Mouse (Mus musculus): ENCODE results near the gene 1700016H13Rik.

The 1700016H13Rik gene

DNA sequence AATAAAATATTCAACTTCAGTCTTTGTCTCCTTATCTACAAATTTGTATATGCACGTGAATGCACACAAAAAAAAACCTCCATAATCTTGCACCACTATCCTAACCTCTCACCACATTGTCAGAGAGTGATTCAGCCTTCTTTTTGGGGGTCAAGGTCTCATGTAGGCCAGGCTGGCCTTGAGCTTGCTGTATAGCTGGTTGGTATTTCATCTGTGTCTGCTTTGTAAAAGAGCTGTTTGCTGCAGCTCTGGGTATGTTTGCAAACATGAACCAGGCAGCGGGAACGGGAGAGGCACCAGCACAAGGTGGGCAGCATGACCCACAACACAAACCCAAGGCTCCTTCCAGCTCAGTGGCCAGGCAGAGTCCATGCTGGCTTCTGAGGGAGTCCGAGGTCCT lies 17.8 kb upstream of the 1700016H13Rik start:
- DNase-seq (ENCODE audit: low read depth): no peak

DNA sequence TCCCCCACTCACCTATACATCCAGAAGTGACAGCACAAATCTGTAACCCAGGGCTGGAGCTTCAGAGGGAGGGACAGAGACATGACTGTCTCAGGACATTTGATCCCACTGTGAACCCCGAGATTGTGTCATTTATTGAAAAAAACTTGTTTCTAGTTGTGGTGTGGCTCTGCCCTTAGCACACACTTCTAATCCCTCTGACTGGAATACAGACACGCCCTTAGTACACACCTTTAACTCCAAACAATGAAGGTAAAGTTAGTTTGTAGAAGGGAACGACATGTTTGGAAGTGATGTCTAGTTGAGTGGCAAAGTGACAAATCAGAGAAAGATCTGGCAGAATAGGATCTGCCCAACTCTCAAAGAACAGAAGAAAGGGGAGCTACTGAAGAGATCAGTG lies 16.0 kb upstream of the 1700016H13Rik start:
- DNase-seq (ENCODE audit: low read depth): no peak

DNA sequence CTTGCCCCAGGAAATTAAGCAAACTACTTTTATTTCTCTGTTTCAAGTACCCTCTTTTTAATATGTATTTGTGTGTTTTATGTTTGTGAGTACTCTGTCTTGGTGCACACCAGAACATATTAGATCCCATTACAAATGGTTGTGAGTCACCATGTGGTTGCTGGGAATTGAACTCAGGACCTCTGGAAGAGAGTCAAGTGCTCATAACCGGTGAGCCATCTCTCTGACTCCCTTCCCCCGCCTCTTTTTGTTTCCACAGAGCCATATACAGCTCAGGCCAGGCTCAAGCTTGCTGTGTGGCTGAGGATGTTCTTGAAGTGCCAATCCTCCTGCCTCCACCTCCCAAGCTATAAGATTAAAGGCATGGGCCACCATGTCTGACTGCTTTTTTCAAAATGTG lies 10.1 kb upstream of the 1700016H13Rik start:
- DNase-seq (ENCODE audit: low read depth): no peak

DNA sequence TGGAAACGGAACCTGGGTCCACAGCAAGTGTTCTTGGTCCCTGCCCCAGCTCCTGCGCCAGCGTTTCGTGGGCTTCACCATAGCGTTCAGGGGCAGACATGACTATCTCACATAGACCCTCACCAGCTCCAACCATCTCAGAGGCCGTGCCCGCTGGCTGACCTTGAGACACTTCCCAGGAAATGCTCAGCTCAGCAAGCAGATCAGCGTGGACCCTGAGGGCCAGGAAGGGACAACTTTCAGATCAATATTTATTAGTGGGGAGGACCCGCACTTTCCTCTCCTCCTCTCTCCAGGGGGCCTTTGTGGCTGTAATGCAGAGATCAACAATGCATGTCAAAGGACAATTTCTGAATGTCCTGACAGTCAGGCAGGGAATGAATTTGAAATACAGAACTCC lies 9.1 kb upstream of the 1700016H13Rik start:
- DNase-seq (ENCODE audit: low read depth): no peak

DNA sequence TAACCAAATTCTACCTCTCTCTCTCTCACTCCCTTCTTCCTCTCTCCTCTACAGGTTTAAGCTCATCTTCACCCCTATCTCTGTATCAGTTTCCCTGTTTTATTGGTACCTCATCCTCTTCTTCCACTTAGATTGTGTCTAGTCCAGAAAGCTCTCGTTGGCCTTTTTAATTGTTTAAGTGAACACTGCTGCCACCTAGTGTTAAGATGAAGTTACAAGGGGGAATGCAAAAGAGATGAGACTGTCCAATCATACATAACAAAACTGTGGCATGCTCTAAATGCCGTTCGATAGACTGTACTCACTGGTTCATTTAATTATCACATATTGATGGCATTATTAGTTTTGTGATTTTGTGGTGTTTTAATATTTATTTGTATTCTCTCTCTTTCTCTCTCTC lies 3.8 kb upstream of the 1700016H13Rik start:
- DNase-seq (ENCODE audit: low read depth): peak; percentile 14

DNA sequence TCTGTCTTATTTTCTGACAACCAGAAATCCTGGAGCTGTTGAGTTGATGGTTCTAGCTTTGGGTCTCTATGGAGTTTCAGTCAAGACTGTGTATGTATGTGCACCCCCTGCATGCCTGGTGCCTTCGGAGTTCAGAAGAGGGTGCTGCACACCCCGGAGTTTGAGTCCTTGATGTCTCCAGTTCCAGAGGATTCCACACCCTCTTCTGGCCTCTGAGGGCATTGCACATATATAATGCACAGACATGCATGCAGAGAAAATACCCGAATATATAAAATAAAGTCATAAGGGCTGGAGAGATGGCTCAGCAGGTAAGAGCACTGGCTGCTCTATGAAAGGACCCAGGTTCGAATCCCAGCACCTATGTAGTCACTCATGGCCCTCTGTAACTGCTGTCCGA lies 3.1 kb upstream of the 1700016H13Rik start:
- DNase-seq (ENCODE audit: low read depth): no peak

DNA sequence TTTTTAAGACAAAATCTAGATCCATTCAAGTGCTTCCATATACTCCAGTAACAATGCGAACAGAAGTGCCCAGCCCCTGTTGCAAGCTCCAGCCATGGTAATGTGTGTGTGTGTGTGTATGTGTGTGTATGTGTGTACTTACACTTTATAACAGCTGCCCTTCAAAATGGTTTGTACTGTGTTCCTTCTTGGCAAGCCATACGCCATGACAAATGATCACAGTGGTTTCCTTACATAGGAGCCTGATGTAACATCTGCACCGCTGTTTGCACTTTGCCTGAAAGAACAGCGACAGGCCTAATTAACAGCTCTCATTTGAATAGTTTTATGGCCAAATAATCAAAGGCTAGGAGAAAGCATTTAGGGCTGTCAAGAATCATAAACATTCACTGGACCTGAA lies 1.0 kb downstream of the 1700016H13Rik start:
- DNase-seq (ENCODE audit: low read depth): no peak

DNA sequence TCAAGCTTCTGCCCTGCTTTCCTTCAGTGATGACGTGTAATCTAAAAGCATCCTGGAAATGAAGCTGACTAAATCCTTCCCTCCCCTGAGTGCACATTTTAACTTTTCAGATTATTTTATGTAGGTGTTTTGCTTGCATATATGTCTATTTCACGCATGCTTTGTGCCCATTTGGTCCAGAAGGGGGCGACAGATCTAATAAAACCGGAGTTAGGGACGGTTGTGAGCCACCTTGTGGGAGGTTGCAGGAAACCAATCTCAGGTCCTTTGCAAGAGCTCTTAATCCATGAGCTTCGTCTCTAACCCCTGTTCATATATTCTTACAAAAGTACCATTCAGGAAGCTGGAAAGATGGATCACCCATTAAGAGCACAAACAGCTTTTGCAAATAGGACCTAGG lies 1.6 kb downstream of the 1700016H13Rik start:
- peak; percentile 24 for DNase-seq (ENCODE audit: low read depth)

DNA sequence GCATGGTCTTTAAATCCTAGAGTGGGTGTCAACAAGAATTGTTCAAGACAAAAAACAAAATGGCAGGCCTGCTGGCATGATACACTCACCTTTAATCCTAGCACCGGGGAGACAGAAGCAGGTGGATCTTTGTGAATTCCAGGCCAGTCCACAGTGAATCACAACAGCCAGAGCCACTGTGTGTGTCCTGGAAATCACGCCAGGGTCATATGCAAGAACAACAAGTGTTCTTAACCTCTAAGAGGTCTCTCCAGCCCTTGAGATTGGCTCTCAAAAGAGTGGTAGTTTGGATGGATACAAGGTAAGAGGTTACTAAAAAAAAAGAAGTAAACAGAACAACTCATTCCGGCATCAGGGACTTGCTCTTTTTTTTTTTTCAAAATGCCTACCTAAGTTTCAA lies 8.5 kb downstream of the 1700016H13Rik start:
- DNase-seq (ENCODE audit: low read depth): no peak

DNA sequence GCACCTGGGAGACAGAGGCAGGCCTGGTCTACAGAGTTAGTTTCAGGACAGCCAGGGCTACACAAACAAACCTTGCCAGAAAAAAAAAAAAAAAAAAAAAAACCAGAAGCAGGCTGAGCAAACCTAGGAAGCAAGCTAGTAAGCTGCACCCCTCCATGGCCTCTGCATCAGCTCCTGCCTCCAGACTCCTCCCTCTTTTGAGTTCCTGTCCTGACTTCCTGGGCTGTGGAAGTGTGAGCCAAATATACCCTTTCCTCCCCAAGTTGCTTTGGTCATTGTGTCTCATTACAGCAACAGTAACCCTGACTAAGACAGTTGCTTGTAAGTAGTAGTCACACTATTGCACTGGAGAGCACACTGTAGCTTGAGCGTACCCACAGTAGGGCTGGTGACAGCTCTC lies 11.6 kb downstream of the 1700016H13Rik start:
- no peak for DNase-seq (ENCODE audit: low read depth)

DNA sequence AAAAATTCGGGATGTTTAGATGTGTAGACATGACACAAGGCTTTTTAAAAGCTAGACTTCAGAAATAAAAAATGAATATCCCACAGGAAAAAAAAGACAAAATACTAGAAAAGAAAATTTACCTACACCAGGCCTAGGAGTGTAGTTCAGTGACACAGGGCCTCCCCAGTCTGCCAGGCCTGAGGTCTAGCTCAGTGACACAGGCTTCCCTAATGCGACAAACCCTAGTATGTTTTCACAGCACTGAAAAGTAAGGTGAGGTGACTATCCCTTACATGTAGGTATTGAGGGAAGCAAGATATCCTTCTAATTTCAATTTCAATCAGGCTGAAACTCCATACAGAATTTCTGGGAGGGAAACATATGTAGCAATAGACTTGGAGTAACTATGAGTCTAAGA lies 18.6 kb downstream of the 1700016H13Rik start:
- no peak for DNase-seq (ENCODE audit: low read depth)

DNA sequence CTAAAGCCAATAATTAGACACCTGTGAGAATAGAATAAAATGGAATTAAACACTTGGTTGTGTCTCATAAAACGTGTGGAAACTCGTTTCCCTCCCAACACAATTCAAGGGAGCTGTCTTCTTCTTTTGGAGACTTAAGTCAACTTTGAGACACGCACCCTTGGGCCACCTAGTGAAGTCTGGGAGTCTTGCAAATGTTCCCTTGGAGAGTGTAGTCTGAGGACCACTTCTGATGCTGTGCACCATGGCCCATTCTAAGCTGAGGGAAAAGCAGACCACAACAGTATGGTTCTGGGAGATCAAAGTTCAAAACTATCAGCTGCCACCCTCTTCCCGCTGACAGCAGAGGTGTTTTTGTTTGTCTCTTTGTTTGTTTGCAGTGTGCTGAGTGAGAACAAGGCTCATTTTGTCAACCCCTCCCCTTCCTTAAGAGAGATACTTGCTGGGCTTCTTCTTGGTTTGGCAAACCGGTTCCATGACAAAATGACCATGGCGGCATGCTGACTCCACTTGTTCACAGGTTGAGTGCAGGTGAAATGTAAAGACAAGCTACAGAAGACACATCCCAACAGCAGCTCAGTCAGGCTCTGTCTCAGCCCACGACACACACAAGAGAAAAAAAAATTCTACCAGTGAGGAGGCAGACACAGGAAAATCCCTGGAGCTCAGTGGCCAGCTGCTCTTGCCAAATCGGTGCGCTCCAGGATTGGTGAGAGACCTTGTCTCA lies 25.8 kb downstream of the 1700016H13Rik start:
- no peak for DNase-seq (ENCODE audit: low read depth)

DNA sequence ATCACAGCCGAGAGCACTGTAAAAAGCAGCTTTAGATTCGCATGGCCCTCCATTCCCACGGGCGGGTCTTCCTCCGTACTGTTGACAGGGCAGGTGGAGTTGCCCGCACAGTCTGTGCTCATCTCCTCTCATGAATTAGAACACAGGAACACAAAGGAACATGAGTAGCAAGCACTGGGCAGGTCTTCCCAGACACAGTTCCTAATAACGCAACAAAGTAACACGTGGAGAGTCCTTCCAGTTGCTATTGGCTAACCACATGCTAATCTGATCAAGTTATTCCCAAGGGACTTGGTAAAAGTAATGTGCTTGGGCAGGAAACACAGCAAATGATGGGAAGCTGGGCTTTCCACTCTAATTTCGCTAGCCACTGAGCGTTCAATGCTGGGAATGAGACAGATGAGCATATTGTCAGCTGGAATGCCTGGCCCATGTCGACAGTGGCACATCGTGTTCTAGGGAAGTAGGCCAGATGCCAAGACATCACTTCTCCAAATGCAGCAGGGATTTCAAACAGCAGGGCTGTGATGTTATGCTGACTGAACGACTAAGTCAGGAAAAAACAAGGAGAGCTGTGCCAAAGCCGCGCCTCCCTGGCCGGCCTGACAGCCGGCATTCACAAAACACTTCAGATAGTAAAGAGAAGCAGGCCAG lies 26.6 kb downstream of the 1700016H13Rik start, which contains the start of gene Slc10a6:
Slc10a6 (minus strand) TSS at position 293 of the 654 bp plus-strand sequence.
- DNase-seq (ENCODE audit: low read depth): peak; percentile 86

DNA sequence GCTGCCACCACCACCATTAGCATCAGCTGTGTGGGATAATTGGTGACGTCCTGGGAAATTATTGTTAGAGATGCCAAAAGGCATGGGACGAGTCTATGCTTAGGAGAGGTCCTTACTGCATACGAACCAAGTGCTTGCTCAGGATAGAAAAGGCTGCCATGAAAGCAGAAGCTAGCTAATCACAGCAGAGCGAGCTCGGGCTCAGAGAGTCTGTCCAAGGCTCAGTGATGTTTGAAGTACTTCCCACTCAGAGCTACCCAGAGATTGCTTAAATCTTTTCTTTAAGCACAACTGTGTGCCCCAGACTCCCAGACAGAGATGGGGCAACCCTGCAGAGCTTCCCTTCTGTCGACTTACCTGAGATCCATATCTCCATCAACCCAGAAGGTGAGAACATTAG lies 27.3 kb downstream of the 1700016H13Rik start:
- DNase-seq (ENCODE audit: low read depth): no peak

DNA sequence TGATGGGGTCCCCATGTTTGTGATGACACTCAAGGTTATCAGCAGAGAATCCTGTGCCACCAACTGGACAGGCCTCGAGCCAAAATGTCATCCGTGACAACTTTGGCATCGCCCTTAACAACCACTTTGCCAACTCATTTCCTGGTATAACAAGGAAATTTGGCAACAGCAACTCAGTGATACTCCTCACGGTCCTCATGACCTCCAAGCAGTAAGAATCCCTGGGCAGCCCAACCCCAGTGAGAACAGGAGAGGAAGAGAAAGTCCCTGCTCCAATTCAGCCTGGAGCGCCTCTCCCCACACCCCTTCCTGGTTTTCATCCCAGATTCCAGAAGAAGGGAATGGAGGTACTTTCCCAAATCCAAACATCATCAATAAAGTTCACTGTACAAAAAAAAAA lies 31.0 kb downstream of the 1700016H13Rik start:
- DNase-seq (ENCODE audit: low read depth): no peak

DNA sequence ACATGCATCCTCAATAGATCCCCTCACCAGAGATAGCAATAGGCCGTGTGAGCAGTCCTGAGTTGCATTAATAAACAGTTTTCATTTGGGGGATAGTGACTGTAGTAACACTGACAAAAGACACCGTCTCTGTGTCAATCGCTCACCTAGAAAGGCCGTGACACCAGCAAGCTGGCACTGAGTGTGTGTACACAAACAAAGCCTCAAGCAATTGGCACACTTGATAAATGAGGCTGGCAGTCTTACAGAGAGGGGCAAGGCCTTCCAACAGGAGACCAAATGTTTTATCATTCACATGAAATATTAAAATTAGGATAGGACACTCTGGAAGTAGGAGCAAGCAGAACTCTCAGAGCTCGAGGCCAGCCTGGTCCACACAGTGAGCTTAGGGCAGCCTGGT lies 33.5 kb downstream of the 1700016H13Rik start:
- DNase-seq (ENCODE audit: low read depth): no peak

DNA sequence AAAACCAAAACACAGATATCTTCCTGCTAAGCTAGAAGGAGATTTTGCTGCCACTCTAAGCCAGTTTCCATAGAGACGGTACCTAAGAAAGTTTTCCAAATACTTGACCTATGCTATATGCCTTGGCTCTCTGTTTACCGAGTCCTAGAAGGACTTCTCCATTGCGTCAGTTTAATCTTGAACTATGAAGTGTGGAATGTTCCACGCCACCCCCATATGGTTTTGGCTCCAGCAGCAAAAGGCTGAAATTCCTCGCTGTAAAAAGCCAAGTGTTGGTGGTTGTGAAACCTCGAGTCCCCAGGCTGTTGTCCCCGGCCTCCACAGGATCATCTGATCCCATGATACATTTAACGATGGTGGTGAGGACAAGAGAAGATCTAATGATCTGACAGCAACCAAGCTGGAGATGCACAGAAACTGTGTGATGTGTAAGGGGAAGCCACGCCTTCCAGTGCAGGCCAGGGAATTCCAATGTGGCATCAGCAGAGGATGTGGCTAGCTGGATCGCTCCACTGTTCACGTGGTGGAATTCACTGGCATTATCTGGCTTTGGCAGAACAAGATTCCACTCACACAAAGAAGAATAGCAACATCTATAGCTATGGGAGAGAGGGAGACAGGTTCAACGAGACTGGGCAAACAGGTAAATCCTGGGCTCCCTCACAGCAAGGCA lies 35.4 kb downstream of the 1700016H13Rik start:
- peak; percentile 74 for DNase-seq (ENCODE audit: low read depth)

DNA sequence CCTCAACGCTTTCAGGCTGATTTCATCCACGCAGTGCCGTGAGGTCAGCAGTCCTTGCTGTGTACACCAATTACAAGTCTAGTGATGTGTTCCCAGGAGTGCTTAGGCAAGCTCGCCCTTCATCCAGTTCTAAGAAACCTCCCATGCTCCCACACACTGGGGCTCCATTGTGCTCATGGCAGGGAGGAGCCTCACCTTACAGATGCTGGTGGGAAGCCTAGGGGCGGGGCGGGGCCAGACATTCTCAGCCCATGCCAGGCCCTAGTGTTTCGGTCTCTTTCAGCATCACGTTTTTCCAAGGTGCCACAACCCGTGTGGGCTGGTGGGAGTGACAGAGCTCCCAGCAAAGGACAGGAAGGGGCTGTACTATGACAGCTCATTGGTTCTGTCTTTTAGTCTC lies 38.6 kb downstream of the 1700016H13Rik start:
- DNase-seq (ENCODE audit: low read depth): no peak

DNA sequence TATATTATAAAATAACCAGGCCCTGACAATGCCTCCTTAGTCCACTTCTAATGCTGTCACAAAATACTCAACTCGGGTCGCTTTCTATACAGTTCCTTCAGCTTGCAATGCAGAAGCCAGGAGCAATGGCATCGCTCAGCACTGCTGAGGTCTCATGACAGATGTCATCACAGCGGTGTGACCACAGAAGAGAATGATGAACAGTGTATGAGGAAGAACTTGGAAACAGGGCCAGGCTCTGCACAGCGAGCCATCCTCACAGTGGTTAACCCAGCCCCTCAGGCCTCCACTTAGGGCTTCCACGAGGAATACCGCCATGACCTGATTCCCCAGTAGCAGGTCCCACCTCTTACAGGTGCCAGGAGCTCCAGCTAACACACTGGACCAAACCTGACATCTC lies 41.5 kb downstream of the 1700016H13Rik start:
- no peak for DNase-seq (ENCODE audit: low read depth)

DNA sequence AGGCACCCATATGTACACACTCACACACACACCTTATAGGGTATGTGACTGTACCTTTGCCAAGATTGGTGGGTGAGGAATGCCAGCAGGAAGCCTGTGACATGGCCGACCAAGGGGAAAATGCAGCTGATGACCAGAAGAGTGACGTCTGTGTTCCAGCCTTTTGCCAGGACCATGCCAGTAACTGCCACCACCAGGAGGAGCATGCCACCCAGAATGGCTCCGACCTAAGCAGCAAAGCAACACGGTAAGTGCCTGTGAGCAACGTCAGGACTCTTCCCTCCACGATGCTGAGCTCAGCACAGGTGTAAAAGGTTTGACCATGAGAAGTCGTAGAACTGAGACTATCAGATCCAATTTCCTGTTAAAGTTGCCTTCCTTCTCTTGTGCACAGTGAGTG lies 43.5 kb downstream of the 1700016H13Rik start:
- DNase-seq (ENCODE audit: low read depth): no peak

DNA sequence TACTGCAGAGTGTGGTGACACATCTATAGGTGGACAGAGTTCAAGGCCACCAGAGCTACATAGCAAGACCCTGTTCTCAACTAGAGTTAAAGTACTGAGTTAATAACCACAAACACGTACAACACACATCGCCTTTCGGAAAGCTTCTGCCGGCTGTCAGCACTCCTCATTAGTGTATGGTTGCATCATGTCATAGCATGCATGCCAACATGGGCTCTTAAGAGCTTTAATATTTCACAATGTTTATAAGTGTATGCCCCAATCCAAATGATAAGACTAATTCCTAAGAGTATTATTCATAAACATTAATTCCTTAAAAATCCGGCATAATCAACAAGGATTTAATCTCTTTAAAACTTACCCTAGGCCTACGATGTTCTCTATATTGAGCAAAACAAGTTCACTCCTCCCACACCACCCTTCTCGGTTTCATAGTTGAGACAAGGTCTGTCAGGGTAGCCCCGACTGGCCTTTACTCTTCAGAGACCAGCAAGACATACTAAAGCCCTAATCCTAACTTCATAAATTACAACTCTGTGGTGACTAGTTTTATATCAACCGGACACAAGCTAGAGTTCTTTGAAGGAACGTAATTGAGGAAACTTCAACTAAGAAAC lies 44.8 kb downstream of the 1700016H13Rik start:
- DNase-seq (ENCODE audit: low read depth): no peak

DNA sequence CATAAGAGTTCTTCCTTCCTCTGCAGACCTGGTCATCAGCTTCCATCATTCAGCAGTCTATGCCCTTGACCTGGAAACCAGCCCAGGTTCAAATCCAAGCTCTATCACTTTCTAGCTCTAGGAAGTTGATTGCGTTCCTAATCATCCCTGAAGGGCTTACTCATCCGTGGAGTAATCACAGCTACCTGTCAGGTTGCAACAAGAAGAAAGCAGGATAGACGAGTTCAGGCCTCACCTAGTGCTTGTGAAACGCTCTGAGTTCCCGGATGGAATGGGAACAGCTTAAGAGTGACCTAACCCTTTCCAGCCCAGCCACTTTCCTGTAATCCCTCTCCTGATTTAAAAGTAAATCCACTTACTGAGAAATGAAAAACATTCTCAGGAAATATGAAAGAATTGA lies 45.7 kb downstream of the 1700016H13Rik start:
- DNase-seq (ENCODE audit: low read depth): no peak

DNA sequence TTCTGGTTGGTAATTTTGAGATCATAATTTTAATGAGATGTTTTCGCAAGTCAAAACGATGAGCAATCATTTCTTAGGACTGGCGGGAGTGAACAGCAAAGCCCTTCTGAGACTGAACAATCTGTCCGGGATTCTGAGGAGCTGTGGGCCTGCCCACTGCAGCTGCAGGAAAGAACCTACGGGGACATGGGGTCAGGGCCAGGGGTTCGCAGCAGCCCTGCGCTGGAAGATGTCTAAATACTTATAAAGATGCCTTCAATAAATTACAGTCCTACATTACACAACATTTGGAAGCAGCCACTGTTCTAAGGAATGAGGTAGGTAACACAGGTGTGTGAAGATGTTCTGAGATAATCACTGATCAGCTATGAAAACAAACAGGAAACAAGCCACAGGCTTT lies 50.1 kb downstream of the 1700016H13Rik start:
- no peak for DNase-seq (ENCODE audit: low read depth)
